12 mouse cellular contexts compared by ENCODE assay signal in the genomic region with DNA sequence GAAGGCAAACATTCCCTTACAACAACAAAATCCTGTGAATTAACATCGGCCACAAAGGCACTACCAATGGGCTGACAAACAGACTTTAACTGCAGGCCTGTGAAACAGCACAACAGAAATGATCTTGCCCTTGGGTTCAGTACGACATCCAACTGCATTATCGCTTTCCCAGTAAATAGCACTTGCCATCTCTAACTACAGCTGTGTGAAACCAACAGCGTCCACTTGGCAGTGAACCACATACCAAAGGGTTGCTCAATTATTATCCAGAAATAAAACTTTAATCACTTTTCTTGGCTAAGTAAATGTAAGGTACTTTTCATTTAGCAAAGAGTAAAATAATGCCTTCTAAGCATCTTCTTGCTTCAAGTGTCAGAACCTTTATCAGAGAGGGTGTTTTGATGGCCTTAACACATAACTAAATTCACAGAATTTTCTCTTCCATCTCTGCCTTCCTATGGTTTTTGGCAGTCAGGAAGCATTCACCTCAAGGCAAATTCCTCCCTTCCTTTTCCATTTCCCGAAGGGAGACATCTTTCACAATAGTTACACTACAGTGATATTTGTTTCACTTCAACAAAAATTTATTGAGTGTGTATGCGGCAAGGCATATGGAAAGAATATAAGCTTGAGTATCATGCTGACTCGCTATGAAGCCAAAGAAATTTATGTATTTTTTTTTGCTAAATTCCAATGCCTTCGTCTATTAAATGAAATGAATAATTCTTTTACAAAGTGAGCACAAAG.
A peak's percentile ranks its signal among the peaks of the same experiment; 100 is the strongest.
DNase-seq lines count a peak whose midpoint lies in the region; TF ChIP-seq lines count a peak whose summit lies in the region.
"Had no signal": no experiment of that assay in that cellular context is flagged by ENCODE, and none has a peak within 500 bp of the region (broad histone marks: within the 10 kb centered on the region; RNA-seq: fewer than 3 reads in every experiment).

No protein-coding gene starts in this region.

- H3K4me3 ChIP-seq in layer of hippocampus, adult 2 months = no peak overlapping the region
- H3K4me3 ChIP-seq: hindbrain, embryonic 10.5 days; liver, embryonic 12.5 days; midbrain, embryonic 15.5 days had no signal

- H3K27ac ChIP-seq in layer of hippocampus, adult 2 months = no peak overlapping the region
- H3K27ac ChIP-seq: hindbrain, embryonic 10.5 days; liver, embryonic 12.5 days; midbrain, embryonic 15.5 days had no signal

- no peak for TF ChIP-seq CTCF in layer of hippocampus, adult 2 months (conservative IDR thresholded peaks at IDR 0.05)

- peak; percentile 8 for DNase-seq in ovary, adult 18-20 months (ENCODE audit: low spot score)
- DNase-seq in ovary, postnatal 14 days (ENCODE audit: low spot score) = no peak
- DNase-seq in fibroblast of lung, adult 2 months (ENCODE audit: low read depth) = peak; percentile 49
- peak; percentile 33 to 39 for DNase-seq in heart, postnatal 14 days
- peak; percentile 30 for DNase-seq in lung, postnatal 25 days (ENCODE audit: low spot score)
- no peak for DNase-seq in frontal cortex, adult 2 months (ENCODE audit: extremely low spot score in 1 of 2, low spot score in 1 of 2)
- DNase-seq in retina, postnatal 1 day = no peak
- DNase-seq in layer of hippocampus, adult 2 months (ENCODE audit: low spot score in 2 of 2) = no peak
- DNase-seq: forebrain, postnatal 0 days had no signal

- intact Hi-C loops in heart, postnatal 14 days (cut with DNase I) = no loop called here

Comparison
In these comparisons a context has a peak if more than half of its experiments do, and no peak if none do; other contexts are left out.
1. DNase-seq: peak in ovary, adult 18-20 months (single experiment), fibroblast of lung, adult 2 months (single experiment), heart, postnatal 14 days (2 of 2) and lung, postnatal 25 days (single experiment); none in ovary, postnatal 14 days (single experiment), frontal cortex, adult 2 months (0 of 2), retina, postnatal 1 day (single experiment) and layer of hippocampus, adult 2 months (0 of 2).